Mouse (Mus musculus) midbrain, embryonic 10.5 days (tissue): Measurements from ENCODE around the gene Fam193b. TPM values are rescaled to one million over a fixed set of nuclear protein-coding genes. Genes with fewer than 3 reads are reported as not detected.

ENCODE experiments used
- DNase-seq: peaks from one replicate; pipeline ENCODE4 v3.0.0-alpha.2; 2017; ENCODE audit warnings: low spot score
- H3K27ac ChIP-seq: fragments of 300-500 bp; sonication (generic); replicated peaks from 2 replicates; pipeline ENCODE4 v1.5.1; 2016; ENCODE audit warnings: mild to moderate bottlenecking
- H3K27me3 ChIP-seq: fragments of 300-500 bp; sonication (generic); 2 replicates; pipeline ENCODE4 v1.6.1; 2016; ENCODE audit warnings: low read depth, mild to moderate bottlenecking; ENCODE audit not compliant: poor library complexity, severe bottlenecking
- H3K36me3 ChIP-seq: fragments of 300-500 bp; sonication (generic); 2 replicates; pipeline ENCODE4 v1.6.1; 2016; ENCODE audit warnings: mild to moderate bottlenecking, moderate library complexity
- H3K4me1 ChIP-seq: fragments of 300-500 bp; sonication (generic); 2 replicates; pipeline ENCODE4 v1.6.1; 2016
- H3K4me3 ChIP-seq: fragments of 300-500 bp; sonication (generic); 2 replicates; pipeline ENCODE4 v1.5.1; 2016; ENCODE audit warnings: mild to moderate bottlenecking, moderate library complexity
- H3K9me3 ChIP-seq: fragments of 300-500 bp; sonication (generic); replicated peaks from 2 replicates; pipeline ENCODE4 v1.6.1; 2016; ENCODE audit warnings: mild to moderate bottlenecking
- WGBS: fragments of 180-500 bp; shearing (Covaris S2); methylation state at CpG from one replicate; pipeline ENCODE4 v1.1.7; 2016; 5-methylcytosine and 5-hydroxymethylcytosine counted together
- polyA plus RNA-seq: library from polyadenylated mRNA; unstranded; fragments of >200 nt; fragmentation: Nextera tagmentation; extraction: Ambion mirVana; gene quantifications from 2 replicates; pipeline ENCODE4 v1.2.1, GENCODE M21; 2016

Fam193b gene
- polyA plus RNA-seq, 1 experiment from 2014 or later = 56.7 TPM

GRCm38 (mm10) chr13:55536194-55537175 lies 34.4 kb downstream of the Fam193b start, which contains the start of gene Ddx41:
Ddx41 (minus strand) TSS chr13:55536658.
- no peaks in the 10 kb centered on the region for H3K27me3 ChIP-seq
- WGBS = under 1% methylated on average over 70 of the region's 70 CpGs
- peaks cover 81% of the 10 kb centered on the region for H3K36me3 ChIP-seq
- H3K27ac ChIP-seq = peak within 1 kb of the TSS; percentile 89
- peak; percentile 99 for DNase-seq
- H3K4me3 ChIP-seq = peak within 1 kb of the TSS; percentile 94
- peaks cover 16% of the 10 kb centered on the region for H3K4me1 ChIP-seq
- H3K9me3 ChIP-seq = no peaks in the 10 kb centered on the region

DNA sequence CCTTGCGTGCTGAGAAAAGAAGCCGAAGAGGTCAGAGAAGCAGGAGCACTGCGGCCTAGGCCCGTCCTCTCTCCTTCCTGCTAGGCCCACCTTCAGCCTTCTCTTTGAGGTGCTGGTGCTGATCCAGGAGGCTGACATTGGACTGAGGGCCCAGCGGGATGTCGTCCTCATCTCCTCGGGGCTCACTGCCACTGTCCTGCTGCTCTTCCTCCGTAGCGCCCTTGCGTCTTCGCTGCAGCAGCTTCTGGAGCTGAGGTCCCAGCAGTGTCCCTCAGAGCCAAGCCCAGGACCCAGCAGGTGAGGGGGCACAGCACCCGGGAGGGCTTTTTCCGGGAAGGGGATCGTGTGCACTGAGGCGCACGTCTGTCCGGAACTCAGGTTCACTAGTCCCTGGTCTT lies 35.1 kb downstream of the Fam193b start:
- Histone ChIP-seq H3K4me3 (peak overlapping the region; percentile 94), H3K27ac (peak overlapping the region; percentile 89), H3K36me3 (peaks cover 81% of the 10 kb centered on the region), H3K4me1 (peaks cover 16% of the 10 kb centered on the region), H3K27me3 (no peaks in the 10 kb centered on the region), H3K9me3 (no peaks in the 10 kb centered on the region)
- DNase-seq = no peak
- WGBS = 20% methylated on average over 17 of the region's 17 CpGs

DNA sequence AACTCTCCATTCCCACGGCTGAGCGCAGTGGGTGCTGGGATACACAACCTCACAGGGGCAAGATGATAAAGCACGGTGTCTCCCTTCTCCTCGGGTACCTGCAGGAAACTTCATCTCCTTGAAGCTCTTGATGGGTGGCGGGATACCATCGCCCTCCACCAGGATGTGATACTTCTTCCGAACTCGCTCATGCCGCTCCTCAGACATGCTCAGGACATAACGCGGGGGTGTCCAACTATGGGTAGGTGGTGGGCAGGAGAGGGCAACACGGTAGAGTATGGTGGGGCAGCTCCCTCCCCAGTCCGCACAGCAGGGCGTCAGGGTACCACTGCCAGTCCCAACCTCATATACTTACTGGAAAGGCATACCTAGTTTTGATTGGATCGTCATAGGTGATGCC lies 35.7 kb downstream of the Fam193b start:
- Histone ChIP-seq H3K36me3 (peaks cover 81% of the 10 kb centered on the region), H3K4me1 (peaks cover 16% of the 10 kb centered on the region), H3K4me3 (peak overlapping the region; percentile 94), H3K27me3 (no peaks in the 10 kb centered on the region), H3K27ac (no peak overlapping the region), H3K9me3 (no peaks in the 10 kb centered on the region)
- DNase-seq = no peak
- 93% methylated on average over 15 of the region's 15 CpGs for WGBS

- DNase-seq = no peak
- H3K9me3 ChIP-seq = no peaks in the 10 kb centered on the region
- WGBS = 88% methylated on average over 8 of the region's 8 CpGs
- no peaks in the 10 kb centered on the region for H3K4me1 ChIP-seq
- H3K27me3 ChIP-seq = no peaks in the 10 kb centered on the region
- H3K4me3 ChIP-seq = no peak within 1 kb of the TSS
- no peak within 1 kb of the TSS for H3K27ac ChIP-seq
- H3K36me3 ChIP-seq = peaks cover 61% of the 10 kb centered on the region
Observed at GRCm38 (mm10) chr13:55529198-55529915, 41.6 kb downstream of the Fam193b start, which contains the start of gene Dok3. Dok3 (minus strand) TSS chr13:55529296.

GRCm38 (mm10) chr13:55527834-55528772 lies 42.8 kb downstream of the Fam193b start:
- Histone ChIP-seq H3K9me3 (no peaks in the 10 kb centered on the region), H3K36me3 (peaks cover 60% of the 10 kb centered on the region), H3K27ac (no peak overlapping the region), H3K4me1 (peaks cover 9% of the 10 kb centered on the region), H3K4me3 (no peak overlapping the region), H3K27me3 (no peaks in the 10 kb centered on the region)
- no peak for DNase-seq
- WGBS = 82% methylated on average over 18 of the region's 18 CpGs

- H3K36me3 ChIP-seq = peaks cover 55% of the 10 kb centered on the region
- H3K27ac ChIP-seq = no peak overlapping the region
- WGBS = 90% methylated on average over 16 of the region's 16 CpGs
- H3K4me3 ChIP-seq = no peak overlapping the region
- H3K27me3 ChIP-seq = no peaks in the 10 kb centered on the region
- DNase-seq = no peak
- H3K4me1 ChIP-seq = peaks cover 14% of the 10 kb centered on the region
- no peaks in the 10 kb centered on the region for H3K9me3 ChIP-seq
Observed at GRCm38 (mm10) chr13:55527212-55527611, 43.7 kb downstream of the Fam193b start.

DNA sequence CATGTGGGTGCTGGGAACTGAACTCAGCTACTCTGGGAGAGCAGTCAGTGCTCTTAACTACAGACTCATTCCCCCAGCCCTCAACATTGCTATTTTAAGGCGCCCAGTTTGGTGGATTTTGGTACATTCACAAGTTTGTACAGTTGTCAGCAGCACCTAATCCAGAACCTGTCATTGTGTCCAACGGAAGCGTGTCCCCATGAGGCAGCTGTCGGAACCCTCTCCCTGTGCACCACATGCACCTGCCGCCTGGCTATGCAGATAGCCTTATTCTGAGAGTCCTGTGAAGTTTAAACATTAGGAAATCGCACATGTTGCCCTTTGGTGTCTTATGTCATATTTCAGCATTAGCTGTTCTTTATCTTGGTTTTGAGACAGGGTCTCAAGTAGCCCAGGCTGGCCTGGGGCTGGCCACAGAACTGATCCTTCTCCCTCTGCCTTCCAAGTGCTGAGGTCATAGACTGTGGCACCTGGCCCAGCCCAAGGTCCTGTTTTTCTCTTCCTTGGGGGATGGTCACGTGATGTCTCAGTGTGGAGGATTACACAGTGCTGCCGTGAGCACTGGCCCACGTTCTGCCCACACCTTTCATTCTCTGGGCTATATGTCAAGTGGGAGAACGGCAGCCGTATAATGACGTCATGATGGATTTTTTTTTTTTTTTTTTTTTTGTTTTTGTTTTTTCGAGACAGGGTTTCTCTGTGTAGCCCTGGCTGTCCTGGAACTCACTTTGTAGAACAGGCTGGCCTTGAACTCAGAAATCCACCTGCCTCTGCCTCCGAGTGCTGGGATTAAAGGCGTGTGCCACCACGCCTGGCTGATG lies 45.0 kb downstream of the Fam193b start:
- H3K36me3 ChIP-seq = peaks cover 42% of the 10 kb centered on the region
- H3K4me1 ChIP-seq = peaks cover 14% of the 10 kb centered on the region
- no peaks in the 10 kb centered on the region for H3K9me3 ChIP-seq
- no peaks in the 10 kb centered on the region for H3K27me3 ChIP-seq
- DNase-seq = no peak
- H3K27ac ChIP-seq = no peak overlapping the region
- H3K4me3 ChIP-seq = no peak overlapping the region
- 82% methylated on average over 16 of the region's 16 CpGs for WGBS

DNA sequence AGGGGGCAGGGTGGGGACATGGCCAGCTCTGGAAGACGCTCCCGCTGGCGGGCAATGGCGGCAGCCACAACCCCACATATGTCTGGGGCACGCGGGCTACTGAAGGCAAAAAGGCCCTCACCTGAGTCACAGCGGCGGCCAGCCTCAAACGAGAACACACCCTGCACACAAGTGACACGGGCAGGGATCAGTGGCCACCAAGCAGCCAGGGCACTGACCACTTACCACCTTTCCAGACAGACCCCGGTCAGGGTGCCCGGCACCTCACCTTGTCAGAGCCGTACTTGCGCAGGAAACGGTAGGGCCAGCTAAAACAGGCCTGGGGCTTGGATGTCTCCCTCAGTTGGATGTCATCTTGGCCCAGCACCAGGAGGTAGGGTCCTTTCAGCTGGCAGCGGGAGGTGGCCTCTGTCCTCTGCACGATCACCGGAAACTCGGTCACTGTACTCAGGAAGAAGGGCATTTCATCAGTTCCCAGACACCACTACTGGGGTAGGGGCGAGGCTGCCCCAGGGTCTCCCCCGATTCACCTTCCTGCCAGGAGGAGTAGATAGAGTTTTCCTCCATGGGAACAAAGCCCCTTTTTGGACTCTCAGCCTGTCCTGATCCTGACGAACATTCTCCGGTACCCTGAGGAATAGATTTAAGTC lies 46.8 kb downstream of the Fam193b start:
- 92% methylated on average over 23 of the region's 23 CpGs for WGBS
- H3K36me3 ChIP-seq = peaks cover 23% of the 10 kb centered on the region
- no peak for DNase-seq
- no peaks in the 10 kb centered on the region for H3K9me3 ChIP-seq
- peak overlapping the region; percentile 55; the same call in 1 of the 2 replicates for H3K27ac ChIP-seq
- no peaks in the 10 kb centered on the region for H3K27me3 ChIP-seq
- H3K4me1 ChIP-seq = peaks cover 14% of the 10 kb centered on the region
- H3K4me3 ChIP-seq = no peak overlapping the region

DNA sequence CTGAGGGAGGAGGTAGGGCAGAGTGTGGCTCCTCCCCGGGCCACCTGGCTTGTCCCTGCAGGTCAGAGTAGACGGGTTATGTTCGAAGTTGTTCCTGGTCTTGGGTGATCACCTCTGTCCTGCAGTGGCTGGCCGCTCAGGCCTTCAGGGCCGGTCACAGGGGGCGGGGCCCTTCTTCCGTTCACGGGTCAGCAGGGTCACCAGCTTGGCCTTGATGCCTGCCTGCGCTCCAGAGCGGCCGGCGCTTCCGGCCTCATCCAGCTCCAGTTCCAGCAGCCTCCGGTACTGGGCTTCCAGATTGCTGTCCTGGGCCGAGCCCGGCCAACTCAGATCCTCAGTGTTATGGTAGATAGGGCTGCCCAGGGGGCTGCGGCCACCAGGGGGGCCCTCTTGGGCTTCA lies 47.6 kb downstream of the Fam193b start:
- Histone ChIP-seq H3K9me3 (no peaks in the 10 kb centered on the region), H3K27me3 (no peaks in the 10 kb centered on the region), H3K4me3 (no peak overlapping the region), H3K4me1 (peaks cover 14% of the 10 kb centered on the region), H3K27ac (peak overlapping the region; percentile 55; the same call in 1 of the 2 replicates), H3K36me3 (peaks cover 15% of the 10 kb centered on the region)
- no peak for DNase-seq
- 59% methylated on average over 17 of the region's 17 CpGs for WGBS

GRCm38 (mm10) chr13:55522730-55523129 lies 48.2 kb downstream of the Fam193b start:
- Histone ChIP-seq H3K36me3 (peaks cover 15% of the 10 kb centered on the region), H3K27ac (no peak overlapping the region; the same call in 1 of the 2 replicates), H3K9me3 (no peaks in the 10 kb centered on the region), H3K4me3 (no peak overlapping the region), H3K27me3 (no peaks in the 10 kb centered on the region), H3K4me1 (peaks cover 14% of the 10 kb centered on the region)
- 64% methylated on average over 8 of the region's 8 CpGs for WGBS
- DNase-seq = no peak

- Histone ChIP-seq H3K9me3 (no peaks in the 10 kb centered on the region), H3K4me3 (no peak overlapping the region), H3K36me3 (peaks cover 15% of the 10 kb centered on the region), H3K27me3 (peaks cover 12% of the 10 kb centered on the region), H3K27ac (no peak overlapping the region), H3K4me1 (peaks cover 14% of the 10 kb centered on the region)
- DNase-seq = no peak
- 76% methylated on average over 4 of the region's 4 CpGs for WGBS
Observed at GRCm38 (mm10) chr13:55519606-55520005, 51.3 kb downstream of the Fam193b start.
